Mouse (Mus musculus): ENCODE results near the gene Pdzd4. TPM values are rescaled to one million over a fixed set of nuclear protein-coding genes. Genes with fewer than 3 reads are reported as not detected.

Gene Pdzd4
- polyA plus RNA-seq, 1 experiment: not detected

DNA sequence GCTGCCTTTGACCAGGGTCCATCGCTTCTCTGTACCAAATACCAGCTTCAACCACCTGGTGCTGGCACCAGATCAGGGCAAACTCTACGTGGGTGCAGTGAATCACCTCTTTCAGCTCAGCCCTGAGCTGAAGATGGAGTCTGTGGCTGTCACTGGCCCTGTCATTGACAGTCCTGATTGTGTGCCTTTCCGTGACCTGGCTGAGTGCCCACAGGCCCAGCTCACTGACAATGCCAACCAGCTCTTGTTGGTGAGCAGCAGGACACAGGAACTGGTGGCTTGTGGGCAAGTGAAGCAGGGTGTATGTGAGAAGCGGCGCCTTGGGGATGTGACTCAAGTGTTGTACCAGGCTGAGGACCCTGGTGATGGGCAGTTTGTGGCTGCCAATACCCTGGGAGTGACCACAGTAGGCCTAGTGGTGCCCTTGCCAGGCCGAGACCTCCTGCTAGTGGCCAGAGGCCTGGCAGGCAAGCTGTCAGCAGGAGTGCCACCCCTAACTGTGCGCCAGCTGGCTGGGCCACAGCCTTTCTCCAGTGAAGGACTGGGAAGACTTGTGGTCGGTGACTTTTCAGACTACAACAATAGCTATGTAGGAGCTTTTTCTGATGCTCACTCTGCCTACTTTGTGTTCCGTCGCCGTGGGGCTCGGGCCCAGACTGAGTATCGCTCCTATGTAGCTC, 66.0 kb downstream of the Pdzd4 start:
- Histone ChIP-seq H3K9me3 (no peaks in the 10 kb centered on the region), H3K4me1 (peaks cover 59% of the 10 kb centered on the region), H3K4me3 (replicated peaks) (peak overlapping the region; percentile 31), H3K27me3 (replicated peaks) (peaks cover 43% of the 10 kb centered on the region), H3K36me3 (replicated peaks; ENCODE audit: low read length) (no peaks in the 10 kb centered on the region)
- TF ChIP-seq GATA1 (IDR thresholded peaks at IDR 0.05; ENCODE audit: borderline replicate concordance, low read length) (no peak), FLI1 (IDR thresholded peaks at IDR 0.05; ENCODE audit: low read length) (no peak)

DNA sequence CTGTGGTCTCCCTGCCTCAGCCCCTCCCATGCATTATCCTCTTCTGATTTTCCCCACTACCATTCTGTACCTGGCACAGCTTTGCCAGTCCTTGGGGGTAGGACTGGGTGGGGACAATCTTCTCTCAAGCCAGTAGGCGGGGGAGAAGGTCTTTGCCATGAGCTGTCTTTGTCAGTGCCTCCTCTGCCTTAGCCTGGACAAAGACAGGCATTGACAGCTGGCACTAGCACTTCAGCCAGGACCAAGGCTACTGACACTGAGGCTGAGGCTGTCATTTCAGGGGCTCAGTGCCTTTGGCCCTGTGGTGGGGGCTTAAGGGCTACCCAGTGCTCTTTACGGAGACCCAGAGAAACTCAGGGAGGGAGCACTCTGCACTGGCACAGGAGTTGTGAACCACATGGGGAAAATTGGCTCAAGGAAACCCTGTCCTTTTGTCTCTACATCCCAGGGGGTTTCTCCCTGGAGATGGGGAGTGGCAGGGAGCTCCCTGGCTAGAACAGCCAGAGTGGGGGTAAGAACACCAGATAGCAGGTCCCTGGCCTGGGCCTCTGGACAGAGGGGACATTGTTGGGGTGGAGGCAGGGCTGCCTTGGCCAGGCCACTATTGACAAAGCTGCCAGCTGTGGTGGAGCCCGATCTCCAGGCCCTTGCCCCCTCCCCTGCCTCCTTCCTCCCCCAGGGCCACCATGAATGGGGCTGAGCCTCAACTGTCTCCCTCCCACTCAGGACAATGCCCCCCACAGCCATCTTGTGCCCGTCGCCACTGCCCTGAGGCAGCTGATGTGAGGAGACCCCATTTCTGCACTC, 68.2 kb downstream of the Pdzd4 start, which contains the start of gene Plxnb3:
Gene Plxnb3 (plus strand): TSS at position 757 of the 807 bp plus-strand sequence.
- Histone ChIP-seq H3K9me3 (no peaks in the 10 kb centered on the region), H3K36me3 (replicated peaks; ENCODE audit: low read length) (no peaks in the 10 kb centered on the region), H3K4me3 (replicated peaks) (no peak within 1 kb of the TSS), H3K27me3 (replicated peaks) (peaks cover 31% of the 10 kb centered on the region), H3K4me1 (peaks cover 53% of the 10 kb centered on the region)
- TF ChIP-seq GATA1 (IDR thresholded peaks at IDR 0.05; ENCODE audit: borderline replicate concordance, low read length): no peak
- TF ChIP-seq FLI1 (IDR thresholded peaks at IDR 0.05; ENCODE audit: low read length): no peak

- peaks cover 4% of the 10 kb centered on the region for H3K4me1 ChIP-seq
- TF ChIP-seq GATA1 (IDR thresholded peaks at IDR 0.05; ENCODE audit: borderline replicate concordance, low read length): no peak
- no peak for TF ChIP-seq FLI1 (IDR thresholded peaks at IDR 0.05; ENCODE audit: low read length)
- peaks cover 1% of the 10 kb centered on the region for H3K27me3 ChIP-seq (replicated peaks)
- no peaks in the 10 kb centered on the region for H3K36me3 ChIP-seq (replicated peaks; ENCODE audit: low read length)
- no peak overlapping the region for H3K4me3 ChIP-seq (replicated peaks)
- no peaks in the 10 kb centered on the region for H3K9me3 ChIP-seq
These were observed 75.8 kb downstream of the Pdzd4 start for GRCm38 (mm10) chrX:73748977-73749376.

DNA sequence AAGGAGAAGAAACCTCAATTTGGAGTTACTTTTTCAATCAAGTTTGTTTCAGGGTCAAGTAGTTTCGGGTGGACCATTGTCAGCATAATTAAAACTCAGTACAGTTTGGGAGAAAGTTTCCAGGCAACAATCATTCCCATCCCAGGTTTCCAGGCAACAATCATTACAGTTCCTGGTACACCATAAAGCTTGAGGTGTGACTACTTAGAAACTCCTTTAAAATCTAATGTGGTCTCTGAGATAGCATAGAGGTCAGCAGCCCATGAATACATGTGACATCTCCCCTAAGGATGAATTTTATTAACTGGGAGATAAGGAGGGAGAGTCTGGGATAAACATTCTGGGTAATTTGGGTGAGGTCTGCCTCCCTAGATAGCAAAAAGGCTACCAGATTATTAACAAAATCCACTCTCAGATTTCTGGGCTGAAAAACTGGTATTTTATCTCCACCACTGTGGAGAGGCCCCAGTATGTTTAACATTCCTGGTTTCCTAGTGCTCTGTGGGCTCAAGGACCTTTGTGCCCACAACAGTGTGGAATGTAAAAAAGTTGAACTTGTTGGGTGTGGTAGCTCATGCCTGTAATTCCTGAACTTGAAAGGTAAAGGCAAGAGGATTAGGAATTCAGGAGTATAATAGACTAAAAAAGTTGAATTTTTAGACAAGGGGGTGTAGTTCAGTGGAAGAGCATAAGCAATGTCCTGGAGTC, 79.8 kb downstream of the Pdzd4 start:
- Histone ChIP-seq H3K27me3 (replicated peaks) (no peaks in the 10 kb centered on the region), H3K9me3 (no peaks in the 10 kb centered on the region), H3K4me1 (no peaks in the 10 kb centered on the region), H3K36me3 (replicated peaks; ENCODE audit: low read length) (no peaks in the 10 kb centered on the region), H3K4me3 (replicated peaks) (no peak overlapping the region)
- TF ChIP-seq FLI1 (IDR thresholded peaks at IDR 0.05; ENCODE audit: low read length) (no peak), GATA1 (IDR thresholded peaks at IDR 0.05; ENCODE audit: borderline replicate concordance, low read length) (no peak)

Other genes starting within 250 kb of the Pdzd4 start
- 0.57 and 1.4 TPM in 2 replicates for gene Dusp9, start 185.6 kb downstream of the Pdzd4 start, polyA plus RNA-seq (2012; ENCODE audit: insufficient read depth, low replicate concordance)
- not detected in 2 replicates for gene Pnck, start 164.9 kb downstream of the Pdzd4 start, polyA plus RNA-seq (2012; ENCODE audit: insufficient read depth, low replicate concordance)
- gene Slc6a8, start 151.8 kb downstream of the Pdzd4 start, polyA plus RNA-seq (2012; ENCODE audit: insufficient read depth, low replicate concordance): 0.78 and 3.9 TPM in 2 replicates
- 18.5 and 52.2 TPM in 2 replicates for gene Bcap31, start 108.8 kb downstream of the Pdzd4 start, polyA plus RNA-seq (2012; ENCODE audit: insufficient read depth, low replicate concordance)
- gene Abcd1, start 108.4 kb downstream of the Pdzd4 start, polyA plus RNA-seq (2012; ENCODE audit: insufficient read depth, low replicate concordance): 35.2 and 45.1 TPM in 2 replicates
- 1.2 and 3.1 TPM in 2 replicates for gene Plxnb3, start 67.9 kb downstream of the Pdzd4 start, polyA plus RNA-seq (2012; ENCODE audit: insufficient read depth, low replicate concordance)
- gene Srpk3, start 50.6 kb downstream of the Pdzd4 start, polyA plus RNA-seq (2012; ENCODE audit: insufficient read depth, low replicate concordance): 0.45 and 4.0 TPM in 2 replicates
- 4.7 and 20.7 TPM in 2 replicates for gene Idh3g, start 38.1 kb downstream of the Pdzd4 start, polyA plus RNA-seq (2012; ENCODE audit: insufficient read depth, low replicate concordance)
- gene Ssr4, start 37.9 kb downstream of the Pdzd4 start, polyA plus RNA-seq (2012; ENCODE audit: insufficient read depth, low replicate concordance): 53.1 and 60.4 TPM in 2 replicates
- not detected in 2 replicates for gene Avpr2, start 67.1 kb upstream of the Pdzd4 start, polyA plus RNA-seq (2012; ENCODE audit: insufficient read depth, low replicate concordance)
- 0.96 TPM in 1 of 2 replicates, not detected in the other for gene L1cam, start 71.1 kb upstream of the Pdzd4 start, polyA plus RNA-seq (2012; ENCODE audit: insufficient read depth, low replicate concordance)
- gene Arhgap4, start 96.9 kb upstream of the Pdzd4 start, polyA plus RNA-seq (2012; ENCODE audit: insufficient read depth, low replicate concordance): 6.6 and 13.3 TPM in 2 replicates
- 58.9 and 174 TPM in 2 replicates for gene Naa10, start 97.0 kb upstream of the Pdzd4 start, polyA plus RNA-seq (2012; ENCODE audit: insufficient read depth, low replicate concordance)
- 31.2 and 114 TPM in 2 replicates for gene Renbp, start 105.9 kb upstream of the Pdzd4 start, polyA plus RNA-seq (2012; ENCODE audit: insufficient read depth, low replicate concordance)
- 58.4 and 162 TPM in 2 replicates for gene Hcfc1, start 141.4 kb upstream of the Pdzd4 start, polyA plus RNA-seq (2012; ENCODE audit: insufficient read depth, low replicate concordance)
- gene Irak1, start 198.9 kb upstream of the Pdzd4 start, polyA plus RNA-seq (2012; ENCODE audit: insufficient read depth, low replicate concordance): 134 and 271 TPM in 2 replicates

All from megakaryocyte, embryonic 14.5 days (primary cell).